Mouse (Mus musculus) spleen, adult 18-20 months (tissue): Measurements from ENCODE around the gene Tln2.

Source experiments
- DNase-seq, 2 experiments: peaks; one replicate each; pipeline ENCODE4 v3.0.0; 2022; ENCODE audit warnings: mixed read lengths in 2 of 2

The Tln2 gene

DNA sequence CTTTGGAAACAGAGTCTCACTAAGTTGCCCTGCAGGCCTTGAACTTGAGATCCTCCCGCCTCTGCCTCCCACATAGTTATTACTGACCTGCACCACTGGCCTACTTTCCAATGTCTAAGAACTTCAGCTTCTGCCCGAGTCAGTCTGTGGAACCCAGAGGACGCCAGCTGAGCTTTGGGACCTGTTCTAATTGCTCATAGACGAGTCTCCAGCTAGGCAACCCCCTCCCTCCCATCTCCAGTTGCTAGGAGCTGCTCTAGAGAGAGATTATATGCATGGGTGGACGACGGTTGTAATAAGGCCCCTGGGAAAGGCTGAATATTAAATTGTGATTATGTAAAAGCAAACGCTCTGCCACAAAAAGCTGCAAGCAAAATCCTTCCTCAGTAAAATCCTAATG is 364.2 kb downstream of the Tln2 start:
- no peak for DNase-seq

DNA sequence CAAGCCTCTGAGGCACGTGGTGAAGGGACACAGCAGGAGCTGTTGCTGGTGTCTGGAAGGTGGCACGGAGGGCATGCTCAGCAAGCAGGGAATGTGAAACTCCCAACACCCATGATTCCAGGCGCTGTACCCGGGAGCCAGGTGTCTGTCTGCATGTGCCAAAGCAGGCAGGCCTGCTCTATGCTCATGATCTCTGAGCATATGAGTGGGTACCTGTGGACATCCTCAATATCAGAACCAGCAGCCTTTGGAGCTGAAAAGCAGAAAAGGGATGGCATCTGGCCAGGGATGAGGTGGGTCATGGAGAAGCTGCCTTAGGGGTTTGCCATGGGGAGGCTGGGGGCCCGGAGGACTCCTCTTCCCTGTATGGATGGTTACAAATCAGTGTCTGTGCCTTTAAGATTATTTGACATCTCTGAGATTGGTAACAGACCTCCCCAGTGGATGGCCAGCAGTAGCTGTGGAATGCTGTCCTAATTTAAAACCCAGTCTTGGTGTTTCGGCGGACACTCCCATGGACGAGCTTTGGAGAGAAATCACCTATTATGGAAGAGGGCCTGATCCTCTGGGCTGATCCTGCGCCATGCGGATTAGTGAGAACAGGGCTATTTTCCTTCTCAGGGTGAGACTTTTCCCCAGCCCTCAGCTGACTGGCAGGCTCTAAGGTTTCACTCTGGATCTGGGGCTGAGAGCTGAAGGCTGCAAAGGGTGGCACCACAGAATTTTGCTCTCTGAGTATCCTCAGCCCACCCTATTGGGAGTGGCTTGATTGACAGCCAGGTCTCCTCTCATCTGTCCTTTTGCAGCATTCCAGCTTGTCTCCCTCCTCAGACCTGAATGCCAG is 367.8 kb downstream of the Tln2 start:
- DNase-seq = no peak

DNA sequence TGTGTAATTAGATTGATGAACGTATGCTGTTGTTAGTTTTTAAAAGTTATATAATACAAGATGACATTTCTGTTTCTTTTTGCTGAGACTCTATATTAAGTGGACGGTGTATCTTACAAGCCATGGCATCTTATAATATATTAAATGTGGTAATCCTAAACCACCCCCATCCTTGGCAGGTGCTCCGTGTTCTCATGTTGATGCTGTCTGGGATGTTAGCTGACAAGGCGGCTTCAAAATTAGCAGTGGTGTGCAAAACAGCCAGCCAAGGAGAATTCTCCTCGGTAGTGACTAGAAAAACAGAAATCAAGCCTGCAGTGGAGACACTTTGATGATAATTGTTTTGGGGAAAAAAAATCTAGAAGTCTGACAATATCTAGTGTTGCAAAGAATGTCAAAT is 371.8 kb downstream of the Tln2 start:
- no peak for DNase-seq

DNA sequence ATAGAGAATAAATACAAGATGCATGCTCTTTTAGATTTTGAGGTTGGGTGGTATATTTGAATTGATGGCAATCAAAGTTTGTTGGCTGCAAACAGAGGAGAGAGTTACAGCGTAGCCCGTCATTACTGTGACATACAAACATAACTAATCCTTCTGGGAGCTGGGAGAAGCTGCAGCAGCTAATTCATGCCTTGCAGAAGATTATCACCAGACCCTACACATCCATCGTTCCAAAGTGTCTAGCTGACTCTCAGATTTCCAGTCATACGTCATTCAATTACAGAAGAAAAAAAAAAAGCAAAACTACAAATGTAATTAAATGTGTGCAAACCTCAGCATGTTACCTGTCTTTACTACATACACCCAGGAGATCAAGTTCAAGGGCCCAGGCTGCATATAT is 372.3 kb downstream of the Tln2 start:
- no peak for DNase-seq

DNA sequence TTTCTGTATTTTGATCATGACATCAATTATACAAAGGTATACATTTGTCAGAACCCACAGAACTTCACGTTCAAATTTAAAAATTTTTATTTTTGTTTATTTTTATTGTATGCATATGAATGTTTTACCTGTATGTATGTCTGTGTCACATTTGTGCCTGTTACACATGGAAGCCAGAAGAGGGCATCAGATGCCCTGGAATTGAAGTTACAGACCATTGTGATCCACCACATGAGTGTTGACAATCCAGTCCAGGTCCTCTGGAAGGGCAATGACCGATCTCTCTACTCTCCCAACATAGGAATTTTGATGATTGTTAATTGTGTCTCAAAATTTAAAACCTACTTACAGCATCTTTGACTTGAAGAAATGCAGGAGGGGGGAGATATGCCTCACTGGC is 374.9 kb downstream of the Tln2 start:
- no peak for DNase-seq

DNA sequence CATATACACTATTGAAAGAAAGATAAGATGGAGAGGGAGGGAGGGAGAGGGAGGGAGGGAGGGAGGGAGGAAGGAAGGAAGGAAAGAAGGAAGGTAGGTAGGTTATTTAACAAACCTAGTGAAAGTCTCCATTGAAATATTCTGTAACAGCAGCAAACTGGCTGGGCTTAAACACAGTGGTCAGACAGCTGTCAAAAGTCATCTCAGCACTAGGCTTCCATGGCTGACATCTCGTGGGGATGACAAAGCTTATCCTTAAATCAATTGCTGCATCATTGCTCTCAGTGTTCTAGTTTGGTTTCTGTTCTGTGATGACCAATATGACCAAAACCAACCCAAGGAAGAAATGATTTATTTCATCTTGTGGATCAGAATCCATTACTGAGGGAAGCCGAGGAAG is 376.0 kb downstream of the Tln2 start:
- DNase-seq = no peak

DNA sequence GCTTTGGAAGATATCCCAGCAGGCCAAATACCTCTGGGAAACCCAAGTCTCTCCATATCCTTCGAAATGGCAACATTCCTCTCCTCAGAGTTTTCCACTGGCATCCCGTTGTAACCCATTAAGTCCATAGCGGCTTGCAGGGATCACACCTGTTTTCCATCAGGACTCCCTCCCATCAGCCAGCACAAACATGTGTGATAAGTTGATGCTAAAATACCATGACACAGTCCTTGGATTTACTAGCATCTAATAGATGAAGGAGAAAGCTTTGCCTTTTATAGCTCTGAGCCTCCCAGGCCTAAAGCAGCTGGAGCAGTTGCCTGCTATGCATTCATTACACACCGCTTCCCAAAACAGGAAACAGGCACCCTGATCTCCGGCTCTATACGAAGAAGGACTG is 377.5 kb downstream of the Tln2 start:
- no peak for DNase-seq

DNA sequence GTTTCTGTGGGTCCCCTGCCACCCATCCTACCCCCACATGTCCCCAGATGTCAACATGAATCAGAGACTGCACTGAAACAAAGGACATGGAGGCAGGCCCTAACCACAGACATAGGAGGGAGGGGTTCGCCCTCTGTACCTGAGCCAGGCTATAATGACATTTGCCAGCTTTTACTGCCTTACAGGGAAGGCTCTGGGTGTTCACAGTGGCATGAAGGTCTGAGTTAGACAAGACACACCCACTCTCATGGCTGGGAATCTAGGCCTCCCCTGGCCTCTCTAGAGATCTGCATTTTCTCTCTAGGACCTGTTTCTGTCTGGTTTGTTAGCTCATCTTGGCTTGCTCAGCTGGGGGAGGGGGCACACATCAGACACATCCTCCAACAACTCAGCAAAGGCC is 380.8 kb downstream of the Tln2 start:
- DNase-seq = no peak

DNA sequence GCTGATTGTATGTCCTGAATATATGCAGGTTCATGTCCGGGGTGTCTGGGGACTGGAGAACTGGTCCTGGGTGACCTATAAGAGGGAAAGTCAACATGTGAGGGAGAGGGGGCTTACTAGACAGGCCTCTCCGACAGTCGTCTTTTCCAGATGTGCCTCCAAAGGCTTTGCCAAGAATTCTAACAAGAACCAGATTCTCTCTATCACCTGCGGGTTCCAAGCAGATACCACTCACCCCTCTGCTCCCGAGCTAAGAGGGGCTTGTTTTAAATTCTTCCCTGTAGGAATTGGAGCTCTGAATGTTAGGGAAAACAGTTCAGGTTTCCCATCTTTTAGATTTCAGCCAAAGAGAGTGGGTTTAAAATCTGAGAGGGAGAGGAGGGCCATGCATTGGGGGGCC is 381.3 kb downstream of the Tln2 start:
- DNase-seq = no peak

DNA sequence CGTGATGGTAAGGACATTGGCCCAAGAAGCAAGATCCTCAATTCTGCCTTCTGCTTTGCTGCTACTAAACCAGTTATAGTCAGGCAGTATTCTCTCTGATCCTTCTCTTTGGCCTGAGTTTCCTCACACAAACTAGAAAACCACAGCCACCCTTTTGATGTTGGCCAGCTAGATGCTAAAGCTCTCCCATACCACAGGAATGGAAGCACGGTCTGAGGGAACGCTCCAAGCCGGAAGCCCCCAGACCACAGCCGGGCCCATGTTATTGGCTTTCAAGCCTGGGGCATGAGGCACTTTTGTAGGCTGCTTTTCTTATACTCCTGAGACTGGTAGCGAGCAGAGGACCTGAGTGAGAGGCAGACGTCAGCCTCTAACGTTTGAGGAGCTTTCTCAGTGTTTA is 383.4 kb downstream of the Tln2 start:
- DNase-seq = no peak

DNA sequence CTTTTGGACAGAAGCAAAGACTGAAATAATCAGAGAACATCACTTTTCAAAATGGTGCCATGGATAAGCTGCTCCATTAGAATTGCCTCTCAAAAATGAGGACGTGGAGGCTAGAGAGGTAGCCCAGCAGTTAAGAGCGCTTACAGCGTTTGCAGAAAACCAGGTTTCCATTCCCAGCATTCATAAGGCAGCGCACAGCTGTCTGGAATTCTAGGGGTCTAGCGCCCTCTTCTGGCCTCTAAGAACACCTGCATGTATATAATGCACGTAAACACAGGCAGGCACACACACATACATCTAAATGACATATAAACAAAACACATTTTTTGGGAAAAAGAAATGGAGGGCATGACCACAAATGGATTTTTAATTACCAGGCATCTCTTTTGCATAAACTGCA is 385.7 kb downstream of the Tln2 start:
- DNase-seq = no peak

DNA sequence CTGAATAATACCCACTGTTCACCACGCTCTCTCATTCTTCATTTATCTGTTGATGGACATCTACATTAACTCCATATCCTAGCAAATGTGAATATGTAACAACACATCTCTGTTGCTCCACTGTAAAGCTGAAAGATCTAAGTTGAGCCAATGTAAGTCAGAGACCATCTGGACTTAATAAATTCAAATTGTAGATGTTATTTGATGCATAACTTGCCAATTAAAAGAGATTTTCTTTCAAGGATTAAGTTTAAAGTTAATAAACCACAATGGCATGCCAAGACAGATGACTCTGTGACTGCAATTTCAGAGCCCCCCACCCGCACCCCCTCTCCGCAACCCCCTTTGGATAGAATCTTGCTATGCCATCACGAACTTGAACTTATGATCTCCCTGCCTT is 386.3 kb downstream of the Tln2 start:
- DNase-seq = no peak

DNA sequence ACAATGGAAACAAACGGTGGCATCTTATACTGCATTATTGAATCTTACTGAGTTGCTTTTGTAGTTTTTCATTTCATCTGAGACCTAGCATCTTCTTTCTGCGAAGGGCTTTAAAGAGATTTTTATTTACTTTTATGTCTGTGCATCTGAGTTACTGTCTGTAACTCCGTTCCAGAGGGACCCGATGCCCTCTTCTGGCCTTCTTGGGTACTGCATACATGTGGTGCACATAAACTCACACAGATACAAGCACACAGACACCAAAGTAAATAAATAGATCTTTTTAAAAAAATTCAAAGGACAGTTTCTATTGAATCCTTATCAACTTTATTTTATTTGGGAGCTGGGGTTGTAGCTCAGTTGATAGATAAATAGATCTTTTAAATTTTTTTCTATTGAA is 388.1 kb downstream of the Tln2 start:
- DNase-seq = no peak

DNA sequence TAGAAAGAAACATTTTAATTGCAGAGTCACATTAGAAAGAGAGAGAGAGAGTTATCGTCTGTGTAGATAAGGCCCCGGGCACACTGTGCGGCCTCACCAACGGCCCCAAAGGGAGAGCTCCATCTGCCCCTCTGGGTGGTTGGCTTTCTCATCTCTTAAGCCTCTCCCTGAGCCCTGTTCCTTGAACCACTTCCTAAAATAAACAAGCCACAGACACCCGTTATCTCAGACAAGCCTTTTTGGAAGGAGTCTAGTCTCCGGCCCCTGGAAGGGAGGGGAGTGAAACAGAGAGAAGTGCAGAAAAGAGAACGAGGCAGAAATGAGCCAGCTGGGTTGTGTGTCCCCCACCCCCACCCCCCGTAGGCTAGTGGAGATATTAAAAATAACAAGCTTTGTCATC is 388.7 kb downstream of the Tln2 start:
- no peak for DNase-seq

DNA sequence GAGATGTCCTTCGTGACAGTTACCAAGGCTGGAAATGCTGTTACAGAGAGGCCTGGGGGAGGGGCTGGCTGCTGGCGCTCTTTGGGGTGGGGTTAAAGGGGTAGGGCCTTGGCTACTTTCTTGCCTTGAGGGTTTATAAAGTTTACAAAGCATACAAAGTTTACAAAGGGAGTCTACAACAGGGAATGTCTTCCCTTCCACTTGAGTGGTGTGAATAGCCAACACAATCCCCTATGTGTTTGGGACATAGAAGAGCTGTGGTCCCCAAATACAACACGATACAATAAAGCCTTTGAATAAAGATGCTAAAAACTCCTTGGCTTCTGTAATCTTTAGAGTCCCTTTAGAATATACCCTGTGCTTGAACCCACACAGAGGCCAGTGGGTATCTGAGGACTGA is 389.5 kb downstream of the Tln2 start:
- DNase-seq = no peak
